Mouse (Mus musculus) sigmoid colon, adult 10 weeks (tissue): ENCODE data around the gene Mfap5. TPM values are rescaled to one million over a fixed set of nuclear protein-coding genes. Genes with fewer than 3 reads are reported as not detected.

Source experiments
- polyA plus RNA-seq: library from polyadenylated mRNA; stranded (reverse); fragments of 350-450 nt; fragmentation: Illumina TruSeq; extraction: RNeasy Lipid Tissue Mini Kit (QIAGEN cat#74804); gene quantifications from one replicate; pipeline ENCODE4 v1.2.3, GENCODE M21; 2014; ENCODE audit warnings: low read depth, low replicate concordance

The Mfap5 gene
- polyA plus RNA-seq = 23.0 TPM

GRCm38 (mm10) chr6:122505545-122505944 lies at the start of gene Mfap5:
Gene Mfap5, plus strand, starts transcription at chr6:122505845.

GRCm38 (mm10) chr6:122498661-122499060 lies 7.0 kb upstream of the Mfap5 start, which contains the start of gene Rimklb:
Gene Rimklb, minus strand, starts transcription at chr6:122498761.

GRCm38 (mm10) chr6:122553606-122554005 lies 48.0 kb downstream of the Mfap5 start, which contains the start of gene Aicda:
Gene Aicda, plus strand, starts transcription at chr6:122553801.

Other genes with a start within 250 kb of the Mfap5 start
- gene Klrg1, start 223.0 kb upstream of the Mfap5 start, polyA plus RNA-seq = 0.63 TPM
- gene M6pr, start 197.1 kb upstream of the Mfap5 start, polyA plus RNA-seq = 216 TPM
- 2.3 TPM for gene Phc1, start 165.3 kb upstream of the Mfap5 start, polyA plus RNA-seq
- 1.1 TPM for gene Rimklb, start 7.1 kb upstream of the Mfap5 start, polyA plus RNA-seq
- 0.50 TPM for gene Aicda, start 48.0 kb downstream of the Mfap5 start, polyA plus RNA-seq
- 96.4 TPM for gene Apobec1, start 96.6 kb downstream of the Mfap5 start, polyA plus RNA-seq
- gene Gdf3, start 104.2 kb downstream of the Mfap5 start, polyA plus RNA-seq = not detected
- gene Dppa3, start 120.6 kb downstream of the Mfap5 start, polyA plus RNA-seq = not detected
- not detected for gene Nanog, start 201.6 kb downstream of the Mfap5 start, polyA plus RNA-seq